Mouse (Mus musculus): ENCODE measurements around the gene Colec11. TPM values are rescaled to one million over a fixed set of nuclear protein-coding genes. Genes with fewer than 3 reads are reported as not detected.

The Colec11 gene
- polyA plus RNA-seq, 1 experiment from 2014 or later: 0.75 TPM

- Histone ChIP-seq H3K4me3 (replicated peaks) (no peak overlapping the region), H3K4me2 (replicated peaks) (no peak overlapping the region), H3K9me3 (no peaks in the 10 kb centered on the region), H3K27me3 (no peaks in the 10 kb centered on the region), H3K27ac (no peak overlapping the region), H3K36me3 (no peaks in the 10 kb centered on the region), H3K4me1 (replicated peaks) (peaks cover 19% of the 10 kb centered on the region), H3K9ac (replicated peaks) (no peak overlapping the region)
- no peak for ATAC-seq
- WGBS: 78% methylated on average over 3 of the region's 3 CpGs
Observed at GRCm38 (mm10) chr12:28598110-28598509, 25.1 kb downstream of the Colec11 start.

DNA sequence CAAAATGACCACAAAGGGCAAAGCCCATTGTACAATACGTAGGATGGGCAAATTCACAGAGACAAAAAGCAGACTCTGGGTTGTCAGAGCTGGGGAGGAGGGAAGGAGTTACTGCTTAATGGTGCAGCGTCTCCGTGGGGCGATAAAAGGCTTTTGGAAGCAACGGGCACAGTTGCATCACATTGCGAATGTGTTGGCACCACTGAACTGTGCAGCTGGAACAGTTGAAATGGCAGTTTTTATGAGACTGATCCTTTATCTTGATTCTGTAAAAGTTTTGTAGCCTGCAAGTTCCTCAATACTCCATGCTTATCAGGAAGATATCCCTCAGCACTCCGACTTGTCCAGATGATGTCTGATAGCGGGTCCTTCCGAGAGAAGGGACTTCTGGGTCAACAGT lies 25.5 kb downstream of the Colec11 start:
- 89% methylated on average over 9 of the region's 9 CpGs for WGBS
- no peak overlapping the region for H3K4me3 ChIP-seq (replicated peaks)

GRCm38 (mm10) chr12:28596851-28597250 lies 26.3 kb downstream of the Colec11 start:
- H3K27me3 ChIP-seq: no peaks in the 10 kb centered on the region
- H3K4me3 ChIP-seq (replicated peaks): no peak overlapping the region
- no peak for ATAC-seq
- H3K4me2 ChIP-seq (replicated peaks): no peak overlapping the region
- H3K4me1 ChIP-seq (replicated peaks): peaks cover 10% of the 10 kb centered on the region
- no peak overlapping the region for H3K27ac ChIP-seq
- no peaks in the 10 kb centered on the region for H3K9me3 ChIP-seq
- H3K36me3 ChIP-seq: no peaks in the 10 kb centered on the region
- no peak overlapping the region for H3K9ac ChIP-seq (replicated peaks)

More for the DNA sequence above, 25.5 kb downstream of the Colec11 start:
- H3K4me1 ChIP-seq (replicated peaks): peaks cover 18% of the 10 kb centered on the region
- H3K9ac ChIP-seq (replicated peaks): no peak overlapping the region
- ATAC-seq: no peak
- H3K36me3 ChIP-seq: no peaks in the 10 kb centered on the region
- H3K27me3 ChIP-seq: no peaks in the 10 kb centered on the region
- H3K9me3 ChIP-seq: no peaks in the 10 kb centered on the region
- H3K4me2 ChIP-seq (replicated peaks): no peak overlapping the region
- no peak overlapping the region for H3K27ac ChIP-seq

- no peak for ATAC-seq
- H3K4me2 ChIP-seq (replicated peaks): no peak overlapping the region
- no peak overlapping the region for H3K4me3 ChIP-seq (replicated peaks)
- WGBS: 50% methylated on average over 13 of the region's 13 CpGs
- no peaks in the 10 kb centered on the region for H3K9me3 ChIP-seq
- H3K9ac ChIP-seq (replicated peaks): no peak overlapping the region
- H3K36me3 ChIP-seq: no peaks in the 10 kb centered on the region
- peaks cover 29% of the 10 kb centered on the region for H3K4me1 ChIP-seq (replicated peaks)
- H3K27ac ChIP-seq: peak overlapping the region; percentile 80
- H3K27me3 ChIP-seq: no peaks in the 10 kb centered on the region; the same call in 1 of the 2 replicates
Observed at GRCm38 (mm10) chr12:28590428-28590827, 32.7 kb downstream of the Colec11 start.

- Histone ChIP-seq H3K4me2 (replicated peaks) (peak overlapping the region; percentile 62), H3K9me3 (no peaks in the 10 kb centered on the region), H3K4me3 (replicated peaks) (peak overlapping the region; percentile 35), H3K27me3 (no peaks in the 10 kb centered on the region; the same call in 1 of the 2 replicates), H3K27ac (peak overlapping the region; percentile 80), H3K4me1 (replicated peaks) (peaks cover 29% of the 10 kb centered on the region), H3K9ac (replicated peaks) (peak overlapping the region; percentile 61), H3K36me3 (no peaks in the 10 kb centered on the region)
- WGBS: 9% methylated on average over 24 of the region's 24 CpGs
- peak; percentile 94 for ATAC-seq
Observed at GRCm38 (mm10) chr12:28589090-28589868, 33.9 kb downstream of the Colec11 start.

DNA sequence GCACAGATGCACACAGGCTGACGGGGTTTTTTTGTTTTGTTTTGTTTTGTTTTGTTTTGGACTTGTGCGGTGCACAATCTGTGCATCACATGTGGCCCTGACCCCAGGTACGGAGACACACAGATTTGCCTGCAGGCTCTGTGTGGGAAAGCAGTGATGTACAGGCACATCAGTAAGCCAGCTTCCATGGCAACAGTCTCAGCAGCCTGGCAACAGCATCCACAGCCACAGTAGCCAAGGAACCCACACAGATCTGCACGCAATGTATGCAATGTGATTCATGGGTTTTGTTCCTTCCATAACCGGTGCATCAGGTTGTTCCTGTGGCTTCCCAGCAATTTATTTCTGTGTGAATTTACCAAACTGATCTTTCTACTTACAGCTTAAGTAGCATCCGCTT lies 35.2 kb downstream of the Colec11 start:
- H3K4me2 ChIP-seq (replicated peaks): no peak overlapping the region
- no peaks in the 10 kb centered on the region for H3K36me3 ChIP-seq
- peak overlapping the region; percentile 80 for H3K27ac ChIP-seq
- no peak overlapping the region for H3K4me3 ChIP-seq (replicated peaks)
- peaks cover 29% of the 10 kb centered on the region for H3K4me1 ChIP-seq (replicated peaks)
- H3K9me3 ChIP-seq: no peaks in the 10 kb centered on the region
- no peak overlapping the region for H3K9ac ChIP-seq (replicated peaks)
- 57% methylated on average over 6 of the region's 6 CpGs for WGBS
- no peaks in the 10 kb centered on the region; the same call in 1 of the 2 replicates for H3K27me3 ChIP-seq
- peak; percentile 45; the same call in 1 of the 2 replicates for ATAC-seq

GRCm38 (mm10) chr12:28584036-28584435 lies 39.1 kb downstream of the Colec11 start:
- Histone ChIP-seq H3K4me3 (replicated peaks) (no peak overlapping the region), H3K4me1 (replicated peaks) (peaks cover 14% of the 10 kb centered on the region), H3K27me3 (no peaks in the 10 kb centered on the region; the same call in 1 of the 2 replicates), H3K9me3 (no peaks in the 10 kb centered on the region), H3K36me3 (no peaks in the 10 kb centered on the region), H3K27ac (no peak overlapping the region), H3K4me2 (replicated peaks) (no peak overlapping the region), H3K9ac (replicated peaks) (no peak overlapping the region)
- ATAC-seq: no peak
- WGBS: 70% methylated on average over 3 of the region's 3 CpGs

DNA sequence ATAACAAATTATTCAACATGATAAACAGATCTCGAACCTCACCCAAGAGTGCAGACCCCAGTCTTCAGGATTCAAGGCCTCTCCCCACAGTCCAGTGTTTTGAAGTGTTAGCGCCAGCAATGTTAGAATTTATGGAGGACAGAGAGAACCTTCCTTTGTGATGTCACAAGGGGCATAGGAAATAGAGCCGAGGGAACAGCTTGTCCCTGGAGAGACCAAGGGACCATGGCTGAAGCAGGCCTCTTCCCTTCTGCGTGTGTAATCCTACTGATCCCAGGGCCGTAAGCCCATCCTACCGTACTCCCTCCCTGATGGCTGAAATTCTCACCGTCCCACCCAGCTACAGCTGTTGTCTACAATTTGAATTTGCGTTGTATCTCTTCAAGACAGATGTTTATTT lies 40.8 kb downstream of the Colec11 start, which contains the start of gene Allc:
Gene Allc, minus strand, starts transcription at position 101 of the 400 bp plus-strand sequence.
- Histone ChIP-seq H3K9me3 (no peaks in the 10 kb centered on the region), H3K4me3 (replicated peaks) (no peak within 1 kb of the TSS), H3K4me2 (replicated peaks) (no peak within 1 kb of the TSS), H3K9ac (replicated peaks) (no peak within 1 kb of the TSS), H3K27me3 (no peaks in the 10 kb centered on the region), H3K36me3 (no peaks in the 10 kb centered on the region), H3K4me1 (replicated peaks) (no peaks in the 10 kb centered on the region), H3K27ac (no peak within 1 kb of the TSS)
- ATAC-seq: no peak
- WGBS: 84% methylated on average over 8 of the region's 8 CpGs

GRCm38 (mm10) chr12:28579132-28579531 lies 44.0 kb downstream of the Colec11 start:
- Histone ChIP-seq H3K4me1 (replicated peaks) (no peaks in the 10 kb centered on the region), H3K4me3 (replicated peaks) (no peak overlapping the region), H3K9ac (replicated peaks) (no peak overlapping the region), H3K27me3 (no peaks in the 10 kb centered on the region), H3K9me3 (no peaks in the 10 kb centered on the region), H3K27ac (no peak overlapping the region), H3K4me2 (replicated peaks) (no peak overlapping the region), H3K36me3 (no peaks in the 10 kb centered on the region)
- WGBS: 33% methylated on average over 4 of the region's 4 CpGs
- ATAC-seq: no peak

DNA sequence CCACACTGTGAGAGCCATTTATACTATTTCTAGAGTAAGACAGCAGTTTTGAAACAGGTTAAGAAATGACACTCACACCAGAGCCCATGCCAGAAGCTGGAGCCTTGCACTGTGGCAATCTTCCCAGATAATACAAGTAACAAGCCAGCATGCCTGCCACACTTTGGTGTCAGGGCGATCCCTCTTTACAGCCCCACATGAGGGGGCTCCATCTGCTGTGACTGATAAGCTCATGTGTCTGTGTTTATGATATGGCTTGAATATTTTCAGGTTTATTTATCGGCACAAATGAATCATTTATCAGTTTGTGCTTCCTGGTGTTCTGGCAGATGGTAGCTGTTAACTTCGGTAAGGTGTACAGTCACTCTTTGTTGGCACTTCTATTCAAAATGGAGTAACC lies 45.0 kb downstream of the Colec11 start:
- H3K27me3 ChIP-seq: no peaks in the 10 kb centered on the region
- H3K4me2 ChIP-seq (replicated peaks): no peak overlapping the region
- ATAC-seq: no peak
- H3K4me3 ChIP-seq (replicated peaks): no peak overlapping the region
- no peaks in the 10 kb centered on the region for H3K9me3 ChIP-seq
- 91% methylated on average over 3 of the region's 3 CpGs for WGBS
- no peaks in the 10 kb centered on the region for H3K4me1 ChIP-seq (replicated peaks)
- no peaks in the 10 kb centered on the region for H3K36me3 ChIP-seq
- H3K27ac ChIP-seq: no peak overlapping the region
- H3K9ac ChIP-seq (replicated peaks): no peak overlapping the region

- 83% methylated on average over 6 of the region's 6 CpGs for WGBS
Observed at GRCm38 (mm10) chr12:28575366-28576070, 47.7 kb downstream of the Colec11 start.

GRCm38 (mm10) chr12:28572241-28572640 lies 50.9 kb downstream of the Colec11 start:
- no peak overlapping the region for H3K27ac ChIP-seq
- H3K4me2 ChIP-seq (replicated peaks): no peak overlapping the region
- no peaks in the 10 kb centered on the region for H3K9me3 ChIP-seq
- H3K4me3 ChIP-seq (replicated peaks): no peak overlapping the region
- no peaks in the 10 kb centered on the region for H3K36me3 ChIP-seq
- ATAC-seq: no peak
- H3K4me1 ChIP-seq (replicated peaks): no peaks in the 10 kb centered on the region
- H3K9ac ChIP-seq (replicated peaks): no peak overlapping the region
- no peaks in the 10 kb centered on the region for H3K27me3 ChIP-seq
- WGBS: 87% methylated on average over 2 of the region's 2 CpGs

More at GRCm38 (mm10) chr12:28575366-28576070, 47.7 kb downstream of the Colec11 start:
- H3K9me3 ChIP-seq: no peaks in the 10 kb centered on the region
- H3K4me2 ChIP-seq (replicated peaks): no peak overlapping the region
- H3K27me3 ChIP-seq: no peaks in the 10 kb centered on the region
- H3K27ac ChIP-seq: no peak overlapping the region
- H3K9ac ChIP-seq (replicated peaks): no peak overlapping the region
- no peak for ATAC-seq
- no peaks in the 10 kb centered on the region for H3K36me3 ChIP-seq
- H3K4me1 ChIP-seq (replicated peaks): no peaks in the 10 kb centered on the region
- H3K4me3 ChIP-seq (replicated peaks): no peak overlapping the region
